Mouse (Mus musculus) liver, adult 2 months (tissue): ENCODE measurements around the gene Lzts2.

Experiments
- CTCF ChIP-seq: fragments of 200-500 bp; IDR thresholded peaks from 2 replicates; pipeline ENCODE4 v1.5.1; 2011; ENCODE audit warnings: low read depth, low read length, control low read depth
- POLR2A ChIP-seq: fragments of 200-500 bp; IDR thresholded peaks from 2 replicates; pipeline ENCODE4 v1.6.1; 2011; ENCODE audit warnings: low read length, control low read depth; ENCODE audit not compliant: insufficient read depth; ENCODE audit errors: extremely low read depth

- TF ChIP-seq CTCF, result no peak
- TF ChIP-seq POLR2A, result no peak
These were observed 44.6 kb downstream of the Lzts2 start for GRCm38 (mm10) chr19:45058841-45059240.
